Mouse (Mus musculus) G1E (cell line): ENCODE data around the gene Dus1l. TPM values are rescaled to one million over a fixed set of nuclear protein-coding genes. Genes with fewer than 3 reads are reported as not detected.

Experiments used
- ATAC-seq: 2 replicates; pipeline ENCODE4 v1.8.0; 2016; ENCODE audit warnings: mild to moderate bottlenecking; ENCODE audit not compliant: insufficient number of reproducible peaks, poor library complexity, low FRiP score, severe bottlenecking; ENCODE audit errors: extremely low read depth
- DNase-seq: peaks from one replicate; pipeline ENCODE4 v3.0.0; 2012; ENCODE audit warnings: low spot score
- H3K27me3 ChIP-seq: 2 replicates; pipeline ENCODE4 v1.6.1; 2012; ENCODE audit warnings: mild to moderate bottlenecking, low read length, inconsistent platforms; ENCODE audit not compliant: insufficient read depth
- H3K36me3 ChIP-seq: replicated peaks from 2 replicates; pipeline ENCODE3; 2012; ENCODE audit warnings: mild to moderate bottlenecking, inconsistent platforms
- H3K4me1 ChIP-seq: 2 replicates; pipeline ENCODE4 v1.6.1; 2012; ENCODE audit warnings: low read depth, low read length, inconsistent platforms, mixed read lengths; ENCODE audit not compliant: insufficient read depth
- H3K4me3 ChIP-seq: 2 replicates; pipeline ENCODE4 v1.5.1; 2012; ENCODE audit warnings: low read depth, mild to moderate bottlenecking, inconsistent platforms, low read length, moderate library complexity, mixed read lengths
- H3K9me3 ChIP-seq: replicated peaks from 2 replicates; pipeline ENCODE4 v1.6.1; 2012; ENCODE audit warnings: inconsistent platforms
- CTCF ChIP-seq: IDR thresholded peaks from 2 replicates; pipeline ENCODE4 v1.5.1; 2012; ENCODE audit warnings: low read depth, low read length, inconsistent platforms, mixed read lengths
- GATA1 ChIP-seq: IDR thresholded peaks from 2 replicates; pipeline ENCODE4 v1.6.1; 2012; ENCODE audit warnings: borderline replicate concordance, low read length, inconsistent platforms, mixed read lengths
- GATA2 ChIP-seq: IDR thresholded peaks from 2 replicates; pipeline ENCODE4 v1.6.1; 2012; ENCODE audit warnings: low read depth, low read length, inconsistent platforms, borderline replicate concordance
- POLR2AphosphoS5 ChIP-seq: IDR thresholded peaks from 2 replicates; pipeline ENCODE4 v1.6.1; 2012; ENCODE audit warnings: low read depth, low read length, inconsistent platforms; ENCODE audit not compliant: insufficient replicate concordance
- TAL1 ChIP-seq: conservative IDR thresholded peaks from 2 replicates; pipeline ENCODE4 v1.6.1; 2012; ENCODE audit warnings: low read depth, low read length, inconsistent platforms, mixed read lengths
- polyA plus RNA-seq: library from polyadenylated mRNA; stranded (reverse); fragments of >175 nt; gene quantifications from 2 replicates; pipeline ENCODE4 v1.2.3, GENCODE M21; 2012
- total RNA-seq, 2 experiments: library from RNA; stranded (forward) in 1 of 2; stranded (reverse) in 1 of 2; fragments of 200-1000 nt in 1 of 2; fragments of >200 nt in 1 of 2; fragmentation: Nextera tagmentation in 1 of 2; gene quantifications; 2 replicates each; pipeline ENCODE4 v1.2.3; 2014 to 2017

Gene Dus1l
- total and polyA plus RNA-seq, 3 experiments, result 49.2 to 142 (median 67.4) TPM

DNA sequence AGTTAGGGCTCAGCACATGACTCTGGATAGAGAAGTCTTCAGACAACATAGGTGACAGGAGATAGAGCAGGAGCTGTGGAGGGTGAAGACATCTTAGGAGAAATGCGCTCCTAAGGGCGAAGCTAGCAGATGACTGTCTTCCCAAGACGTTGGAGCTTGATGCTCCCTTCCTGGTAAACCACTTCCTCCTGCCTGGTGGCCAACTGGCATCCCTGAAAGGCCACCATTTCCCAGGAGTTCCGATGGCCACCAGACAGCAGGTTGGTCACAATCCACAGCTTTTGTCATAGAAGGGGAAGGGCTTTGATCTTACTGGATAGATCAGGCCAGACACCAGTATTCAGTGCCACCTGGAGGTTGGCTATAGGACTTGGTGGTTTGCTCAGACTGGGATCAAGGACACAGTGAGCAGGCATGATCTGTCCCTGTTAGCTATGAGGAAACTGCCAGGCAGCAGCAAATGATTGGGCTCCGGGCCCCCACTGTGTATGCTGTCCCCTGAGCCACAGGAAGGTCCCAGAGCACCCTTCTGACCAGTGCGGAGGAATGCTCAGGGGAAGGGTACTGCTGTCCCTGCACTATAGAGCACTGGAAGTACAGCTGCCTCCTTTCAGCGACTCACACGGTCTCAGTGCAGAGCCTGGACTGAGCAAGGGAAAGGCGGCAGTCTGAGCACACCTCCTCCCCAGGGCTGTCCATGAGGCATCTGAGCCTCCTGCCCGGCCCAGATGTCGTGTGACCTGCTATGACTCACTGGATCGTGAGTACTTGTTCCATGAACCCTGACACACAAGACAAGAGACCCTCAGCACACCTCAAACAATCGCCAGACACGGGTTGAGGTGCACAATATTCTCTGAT, 34.2 kb downstream of the Dus1l start:
- no peak for DNase-seq
- TF ChIP-seq CTCF (no peak), GATA2 (no peak), GATA1 (no peak), POLR2AphosphoS5 (no peak), TAL1 (no peak)
- Histone ChIP-seq H3K36me3 (no peaks in the 10 kb centered on the region), H3K4me1 (no peaks in the 10 kb centered on the region), H3K4me3 (no peak overlapping the region), H3K9me3 (peaks cover 38% of the 10 kb centered on the region), H3K27me3 (peaks cover 23% of the 10 kb centered on the region)
- no peak for ATAC-seq

GRCm38 (mm10) chr11:120760236-120760635, 36.0 kb downstream of the Dus1l start:
- ATAC-seq (no peak), DNase-seq (no peak)
- Histone ChIP-seq H3K36me3 (no peaks in the 10 kb centered on the region), H3K4me1 (no peaks in the 10 kb centered on the region), H3K4me3 (no peak overlapping the region), H3K27me3 (peaks cover 14% of the 10 kb centered on the region), H3K9me3 (peaks cover 47% of the 10 kb centered on the region)
- TF ChIP-seq TAL1 (no peak), CTCF (no peak), GATA2 (no peak), GATA1 (no peak), POLR2AphosphoS5 (no peak)

GRCm38 (mm10) chr11:120751606-120752005, 44.6 kb downstream of the Dus1l start:
- TF ChIP-seq CTCF, result no peak
- ATAC-seq, result no peak
- peaks cover 9% of the 10 kb centered on the region; the same call in 1 of the 2 replicates for H3K27me3 ChIP-seq
- no peaks in the 10 kb centered on the region for H3K36me3 ChIP-seq
- H3K4me3 ChIP-seq, result no peak overlapping the region
- peaks cover 5% of the 10 kb centered on the region for H3K9me3 ChIP-seq
- DNase-seq, result no peak
- no peaks in the 10 kb centered on the region for H3K4me1 ChIP-seq

GRCm38 (mm10) chr11:120749430-120749829, 46.8 kb downstream of the Dus1l start:
- ATAC-seq, result no peak
- Histone ChIP-seq H3K36me3 (no peaks in the 10 kb centered on the region), H3K27me3 (peaks cover 12% of the 10 kb centered on the region; the same call in 1 of the 2 replicates), H3K4me3 (no peak overlapping the region), H3K9me3 (no peaks in the 10 kb centered on the region), H3K4me1 (no peaks in the 10 kb centered on the region)
- DNase-seq, result peak; percentile 38
- no peak for TF ChIP-seq GATA1
- peak; percentile 45 for TF ChIP-seq CTCF

DNA sequence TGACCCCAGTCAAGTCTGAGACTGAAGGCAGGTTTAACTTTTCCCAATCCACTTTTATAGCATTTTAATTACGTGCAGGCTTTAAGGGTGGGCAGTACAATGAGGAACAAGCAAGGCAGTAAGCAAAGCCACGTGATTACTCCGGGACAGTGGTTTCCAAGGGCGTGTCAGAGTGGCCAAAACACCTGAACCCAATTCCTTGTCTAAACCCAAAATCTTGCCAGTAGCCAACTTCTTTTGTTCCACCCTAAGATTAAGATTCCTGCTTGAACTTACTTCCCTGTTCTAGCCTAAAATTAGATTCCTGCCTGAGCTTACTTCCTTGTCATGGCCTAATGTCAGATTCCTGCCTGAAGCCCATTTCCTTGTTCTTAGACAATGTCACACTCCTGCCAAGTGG, 48.2 kb downstream of the Dus1l start:
- DNase-seq (no peak), ATAC-seq (no peak)
- no peaks in the 10 kb centered on the region for H3K9me3 ChIP-seq
- no peaks in the 10 kb centered on the region for H3K36me3 ChIP-seq
- no peaks in the 10 kb centered on the region for H3K4me1 ChIP-seq
- peaks cover 13% of the 10 kb centered on the region; the same call in 1 of the 2 replicates for H3K27me3 ChIP-seq
- H3K4me3 ChIP-seq, result no peak overlapping the region
- TF ChIP-seq GATA2 (no peak), POLR2AphosphoS5 (no peak), GATA1 (no peak), CTCF (no peak), TAL1 (no peak)

DNA sequence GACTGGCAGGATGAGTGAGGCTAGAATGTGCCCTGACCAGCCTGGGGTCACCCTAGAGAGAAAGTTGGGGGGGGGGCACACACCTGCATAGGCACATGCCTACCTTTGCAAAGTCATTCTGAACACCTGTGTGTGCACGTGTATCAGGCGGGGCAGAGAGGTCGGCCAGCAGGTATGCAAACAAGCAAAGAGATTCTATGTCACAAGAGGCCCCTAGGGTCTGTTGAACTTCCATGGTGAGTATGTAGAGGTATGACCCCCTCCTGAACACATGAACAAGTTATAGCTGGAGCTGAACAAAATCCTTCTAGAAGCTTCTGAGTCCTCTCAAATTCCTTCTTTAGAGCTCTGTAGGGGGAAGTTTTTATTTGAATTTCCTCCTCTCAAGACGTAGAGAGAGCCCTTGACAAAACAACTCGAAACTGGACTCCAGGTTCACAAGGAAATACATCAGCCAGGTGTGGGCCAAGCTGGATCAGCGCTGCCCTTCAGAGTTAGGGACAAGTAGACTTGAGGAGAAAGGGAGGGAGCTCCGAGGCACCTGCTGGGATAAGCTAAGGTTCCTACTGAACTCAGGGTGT, 52.0 kb downstream of the Dus1l start:
- Histone ChIP-seq H3K36me3 (no peaks in the 10 kb centered on the region), H3K27me3 (peaks cover 12% of the 10 kb centered on the region), H3K4me1 (no peaks in the 10 kb centered on the region), H3K4me3 (no peak overlapping the region), H3K9me3 (no peaks in the 10 kb centered on the region)
- TF ChIP-seq GATA2, result no peak
- TF ChIP-seq POLR2AphosphoS5, result no peak
- DNase-seq (no peak), ATAC-seq (no peak)

DNA sequence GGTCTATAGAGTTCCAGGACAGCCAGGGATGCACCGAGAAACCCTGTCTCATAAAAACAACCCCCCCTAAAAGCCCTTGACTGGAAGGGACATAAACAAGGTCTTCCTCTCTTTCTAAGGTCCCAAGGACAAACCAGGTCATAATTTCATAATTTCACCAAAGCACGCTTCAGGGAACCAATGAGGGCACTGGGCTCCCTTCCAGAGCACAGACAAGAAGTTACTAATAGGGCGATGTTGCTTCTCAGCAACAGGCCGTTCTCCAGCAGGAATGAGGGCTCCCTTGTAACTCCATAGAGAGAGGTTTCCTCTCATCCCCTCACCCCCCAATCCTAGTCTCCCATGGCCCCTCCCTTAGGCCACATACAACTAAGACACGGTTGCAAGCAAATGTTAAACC, 55.2 kb downstream of the Dus1l start:
- ATAC-seq (no peak), DNase-seq (no peak)
- Histone ChIP-seq H3K36me3 (no peaks in the 10 kb centered on the region), H3K27me3 (peaks cover 16% of the 10 kb centered on the region), H3K4me1 (no peaks in the 10 kb centered on the region), H3K4me3 (no peak overlapping the region), H3K9me3 (no peaks in the 10 kb centered on the region)
- no peak for TF ChIP-seq GATA2
- no peak for TF ChIP-seq CTCF
- no peak for TF ChIP-seq POLR2AphosphoS5
- no peak for TF ChIP-seq TAL1
- no peak for TF ChIP-seq GATA1

Other genes with a start within 250 kb of the Dus1l start
Only the 20 nearest of the 27 such genes appear.
- gene Npb, start 187.9 kb downstream of the Dus1l start, total RNA-seq (2014; fragmentation: Nextera tagmentation), result 1.9 and 2.6 TPM in 2 replicates
- 0.58 TPM in 1 of 2 replicates, not detected in the other for gene Npb, start 187.9 kb downstream of the Dus1l start, total RNA-seq (2017)
- gene Npb, start 187.9 kb downstream of the Dus1l start, polyA plus RNA-seq, result 3.2 and 3.8 TPM in 2 replicates
- 29.0 and 43.1 TPM in 2 replicates for gene Pcyt2, start 178.5 kb downstream of the Dus1l start, total RNA-seq (2014; fragmentation: Nextera tagmentation)
- gene Pcyt2, start 178.5 kb downstream of the Dus1l start, total RNA-seq (2017), result 102 and 119 TPM in 2 replicates
- 129 and 146 TPM in 2 replicates for gene Pcyt2, start 178.5 kb downstream of the Dus1l start, polyA plus RNA-seq
- 28.9 and 35.3 TPM in 2 replicates for gene Sirt7, start 171.2 kb downstream of the Dus1l start, total RNA-seq (2014; fragmentation: Nextera tagmentation)
- 74.5 and 96.2 TPM in 2 replicates for gene Sirt7, start 171.2 kb downstream of the Dus1l start, total RNA-seq (2017)
- 169 and 256 TPM in 2 replicates for gene Sirt7, start 171.2 kb downstream of the Dus1l start, polyA plus RNA-seq
- 16.3 and 17.5 TPM in 2 replicates for gene Mafg, start 162.8 kb downstream of the Dus1l start, total RNA-seq (2014; fragmentation: Nextera tagmentation)
- gene Mafg, start 162.8 kb downstream of the Dus1l start, total RNA-seq (2017), result 18.9 and 21.9 TPM in 2 replicates
- 29.2 and 38.9 TPM in 2 replicates for gene Mafg, start 162.8 kb downstream of the Dus1l start, polyA plus RNA-seq
- gene Pycr1, start 152.6 kb downstream of the Dus1l start, total RNA-seq (2014; fragmentation: Nextera tagmentation), result 14.7 and 14.8 TPM in 2 replicates
- 1.0 and 1.5 TPM in 2 replicates for gene Pycr1, start 152.6 kb downstream of the Dus1l start, total RNA-seq (2017)
- gene Pycr1, start 152.6 kb downstream of the Dus1l start, polyA plus RNA-seq, result 1.9 and 2.4 TPM in 2 replicates
- not detected in 2 replicates for gene Myadml2, start 148.2 kb downstream of the Dus1l start, total RNA-seq (2014; fragmentation: Nextera tagmentation)
- gene Myadml2, start 148.2 kb downstream of the Dus1l start, total RNA-seq (2017), result not detected in 2 replicates
- not detected in 2 replicates for gene Myadml2, start 148.2 kb downstream of the Dus1l start, polyA plus RNA-seq
- not detected in 2 replicates for gene Notum, start 135.2 kb downstream of the Dus1l start, total RNA-seq (2014; fragmentation: Nextera tagmentation)
- gene Notum, start 135.2 kb downstream of the Dus1l start, total RNA-seq (2017), result 0.16 TPM in 1 of 2 replicates, not detected in the other
- not detected in 2 replicates for gene Notum, start 135.2 kb downstream of the Dus1l start, polyA plus RNA-seq
- 57.0 and 79.7 TPM in 2 replicates for gene Aspscr1, start 123.4 kb downstream of the Dus1l start, total RNA-seq (2014; fragmentation: Nextera tagmentation)
- gene Aspscr1, start 123.4 kb downstream of the Dus1l start, total RNA-seq (2017), result 39.2 and 43.2 TPM in 2 replicates
- gene Aspscr1, start 123.4 kb downstream of the Dus1l start, polyA plus RNA-seq, result 248 and 301 TPM in 2 replicates
- gene Cenpx, start 82.7 kb downstream of the Dus1l start, total RNA-seq (2014; fragmentation: Nextera tagmentation), result 250 and 284 TPM in 2 replicates
- gene Cenpx, start 82.7 kb downstream of the Dus1l start, total RNA-seq (2017), result 67.2 and 81.2 TPM in 2 replicates
- 60.9 and 158 TPM in 2 replicates for gene Cenpx, start 82.7 kb downstream of the Dus1l start, polyA plus RNA-seq
- 6.4 and 12.1 TPM in 2 replicates for gene Lrrc45, start 82.5 kb downstream of the Dus1l start, total RNA-seq (2014; fragmentation: Nextera tagmentation)
- 20.0 and 22.2 TPM in 2 replicates for gene Lrrc45, start 82.5 kb downstream of the Dus1l start, total RNA-seq (2017)
- gene Lrrc45, start 82.5 kb downstream of the Dus1l start, polyA plus RNA-seq, result 23.3 and 25.4 TPM in 2 replicates
- gene Rac3, start 74.9 kb downstream of the Dus1l start, total RNA-seq (2014; fragmentation: Nextera tagmentation), result 2.1 TPM in 1 of 2 replicates, not detected in the other
- gene Rac3, start 74.9 kb downstream of the Dus1l start, total RNA-seq (2017), result 0.66 and 0.81 TPM in 2 replicates
- 1.3 and 2.6 TPM in 2 replicates for gene Rac3, start 74.9 kb downstream of the Dus1l start, polyA plus RNA-seq
- gene Dcxr, start 69.1 kb downstream of the Dus1l start, total RNA-seq (2014; fragmentation: Nextera tagmentation), result 16.6 and 37.5 TPM in 2 replicates
- gene Dcxr, start 69.1 kb downstream of the Dus1l start, total RNA-seq (2017), result 13.1 and 18.4 TPM in 2 replicates
- 21.0 and 24.2 TPM in 2 replicates for gene Dcxr, start 69.1 kb downstream of the Dus1l start, polyA plus RNA-seq
- not detected in 2 replicates for gene Cbr2, start 64.3 kb downstream of the Dus1l start, total RNA-seq (2014; fragmentation: Nextera tagmentation)
- not detected in 2 replicates for gene Cbr2, start 64.3 kb downstream of the Dus1l start, total RNA-seq (2017)
- not detected in 2 replicates for gene Cbr2, start 64.3 kb downstream of the Dus1l start, polyA plus RNA-seq
- 568 and 661 TPM in 2 replicates for gene Hmga1b, start 33.6 kb downstream of the Dus1l start, total RNA-seq (2014; fragmentation: Nextera tagmentation)
- gene Hmga1b, start 33.6 kb downstream of the Dus1l start, total RNA-seq (2017), result 112 and 114 TPM in 2 replicates
- gene Hmga1b, start 33.6 kb downstream of the Dus1l start, polyA plus RNA-seq, result 2,501 and 3,141 TPM in 2 replicates
- gene Rfng, start 12.2 kb downstream of the Dus1l start, total RNA-seq (2014; fragmentation: Nextera tagmentation), result 18.4 and 24.2 TPM in 2 replicates
- gene Rfng, start 12.2 kb downstream of the Dus1l start, total RNA-seq (2017), result 3.5 and 4.1 TPM in 2 replicates
- 55.0 and 67.6 TPM in 2 replicates for gene Rfng, start 12.2 kb downstream of the Dus1l start, polyA plus RNA-seq
- gene Gps1, start 12.1 kb downstream of the Dus1l start, total RNA-seq (2014; fragmentation: Nextera tagmentation), result 109 and 111 TPM in 2 replicates
- 110 and 144 TPM in 2 replicates for gene Gps1, start 12.1 kb downstream of the Dus1l start, total RNA-seq (2017)
- 65.9 and 66.5 TPM in 2 replicates for gene Gps1, start 12.1 kb downstream of the Dus1l start, polyA plus RNA-seq
- 88.2 and 116 TPM in 2 replicates for gene Fasn, start 28.1 kb upstream of the Dus1l start, total RNA-seq (2014; fragmentation: Nextera tagmentation)
- gene Fasn, start 28.1 kb upstream of the Dus1l start, total RNA-seq (2017), result 66.6 and 69.3 TPM in 2 replicates
- 425 and 529 TPM in 2 replicates for gene Fasn, start 28.1 kb upstream of the Dus1l start, polyA plus RNA-seq
- gene Ccdc57, start 136.5 kb upstream of the Dus1l start, total RNA-seq (2014; fragmentation: Nextera tagmentation), result 4.2 and 7.0 TPM in 2 replicates
- gene Ccdc57, start 136.5 kb upstream of the Dus1l start, total RNA-seq (2017), result 2.5 and 2.6 TPM in 2 replicates
- 2.6 and 2.8 TPM in 2 replicates for gene Ccdc57, start 136.5 kb upstream of the Dus1l start, polyA plus RNA-seq
- 4.3 TPM in 1 of 2 replicates, not detected in the other for gene Slc16a3, start 152.1 kb upstream of the Dus1l start, total RNA-seq (2014; fragmentation: Nextera tagmentation)
- 10.0 and 15.5 TPM in 2 replicates for gene Slc16a3, start 152.1 kb upstream of the Dus1l start, total RNA-seq (2017)
- 13.1 and 17.4 TPM in 2 replicates for gene Slc16a3, start 152.1 kb upstream of the Dus1l start, polyA plus RNA-seq
- 116 and 146 TPM in 2 replicates for gene Csnk1d, start 194.9 kb upstream of the Dus1l start, total RNA-seq (2014; fragmentation: Nextera tagmentation)
- 61.2 and 73.6 TPM in 2 replicates for gene Csnk1d, start 194.9 kb upstream of the Dus1l start, total RNA-seq (2017)
- 195 and 227 TPM in 2 replicates for gene Csnk1d, start 194.9 kb upstream of the Dus1l start, polyA plus RNA-seq